Mouse (Mus musculus): Measurements from ENCODE around the gene Notch4. TPM values are rescaled to one million over a fixed set of nuclear protein-coding genes. Genes with fewer than 3 reads are reported as not detected.
A peak's percentile ranks its signal among the peaks of the same experiment; 100 is the strongest.

Notch4 gene
- total RNA-seq, 2 experiments from 2014 or later: 41.8 to 56.5 TPM

GRCm38 (mm10) chr17:34613830-34614229 is 49.8 kb downstream of the Notch4 start:
- DNase-seq: no peak
- intact Hi-C loops (cut with DNase I): no loop called here

- no peak for DNase-seq
- intact Hi-C loops (cut with DNase I): loop anchor here (5.0 kb wide), 3 partner anchors 44 to 104 kb away; no protein-coding TSS in a partner anchor
Observed at GRCm38 (mm10) chr17:34615871-34616270, 51.8 kb downstream of the Notch4 start, which contains the start of gene Egfl8. Egfl8 (minus strand) TSS chr17:34615971.

GRCm38 (mm10) chr17:34618999-34619398 is 54.9 kb downstream of the Notch4 start:
- peak; percentile 73 to 85 for DNase-seq
- intact Hi-C loops (cut with DNase I): loop anchor here (1.0 to 5.0 kb wide), 4 partner anchors 47 to 180 kb away; no protein-coding TSS in a partner anchor

GRCm38 (mm10) chr17:34621006-34621405 is 56.9 kb downstream of the Notch4 start:
- DNase-seq: no peak
- intact Hi-C loops (cut with DNase I): no loop called here

GRCm38 (mm10) chr17:34623161-34623560 is 59.1 kb downstream of the Notch4 start:
- intact Hi-C loops (cut with DNase I): no loop called here
- DNase-seq: no peak

- intact Hi-C loops (cut with DNase I): no loop called here
- no peak for DNase-seq
Observed at GRCm38 (mm10) chr17:34624981-34625380, 60.9 kb downstream of the Notch4 start.

GRCm38 (mm10) chr17:34626062-34626772 is 62.1 kb downstream of the Notch4 start:
- DNase-seq: no peak
- intact Hi-C loops (cut with DNase I): loop anchor here (2.0 kb wide), 1 partner anchor 19 kb away; the partner anchor contains the start of gene Fkbpl

- intact Hi-C loops (cut with DNase I): loop anchor here (2.0 kb wide), 1 partner anchor 18 kb away; the partner anchor contains the start of gene Fkbpl
Observed at GRCm38 (mm10) chr17:34626773-34627092, 62.7 kb downstream of the Notch4 start.

GRCm38 (mm10) chr17:34627093-34627942 is 63.2 kb downstream of the Notch4 start:
- peak; percentile 92 to 93 for DNase-seq

More at GRCm38 (mm10) chr17:34626773-34627092, 62.7 kb downstream of the Notch4 start:
- peak; percentile 52 to 63 for DNase-seq

GRCm38 (mm10) chr17:34627943-34628643 is 64.0 kb downstream of the Notch4 start, which contains the start of gene Ppt2:
Ppt2 (minus strand) TSS chr17:34628510.
- peak in 1 of 2 experiments; percentile 75 for DNase-seq

More at GRCm38 (mm10) chr17:34627093-34627942, 63.2 kb downstream of the Notch4 start:
- intact Hi-C loops (cut with DNase I): loop anchor here (2.0 kb wide), 1 partner anchor 17 kb away; the partner anchor contains the start of gene Fkbpl

GRCm38 (mm10) chr17:34628644-34628967 is 64.5 kb downstream of the Notch4 start:
- no peak for DNase-seq
- intact Hi-C loops (cut with DNase I): no loop called here

More at GRCm38 (mm10) chr17:34627943-34628643, 64.0 kb downstream of the Notch4 start, which contains the start of gene Ppt2:
- intact Hi-C loops (cut with DNase I): loop anchor here (2.0 kb wide), 1 partner anchor 17 kb away; the partner anchor contains the start of gene Fkbpl

GRCm38 (mm10) chr17:34629221-34629751 is 65.2 kb downstream of the Notch4 start, which contains the start of gene Prrt1:
Prrt1 (plus strand) TSS chr17:34629533.
- intact Hi-C loops (cut with DNase I): no loop called here
- no peak for DNase-seq

GRCm38 (mm10) chr17:34629796-34630603 is 65.9 kb downstream of the Notch4 start:
- no peak for DNase-seq
- intact Hi-C loops (cut with DNase I): no loop called here

GRCm38 (mm10) chr17:34630761-34631301 is 66.8 kb downstream of the Notch4 start:
- intact Hi-C loops (cut with DNase I): no loop called here
- DNase-seq: no peak

GRCm38 (mm10) chr17:34631647-34632046 is 67.6 kb downstream of the Notch4 start:
- intact Hi-C loops (cut with DNase I): no loop called here
- no peak for DNase-seq

- intact Hi-C loops (cut with DNase I): no loop called here
- peak; percentile 72 to 81 for DNase-seq
Observed at GRCm38 (mm10) chr17:34632261-34632691, 68.2 kb downstream of the Notch4 start.

GRCm38 (mm10) chr17:34635671-34636070 is 71.6 kb downstream of the Notch4 start:
- DNase-seq: no peak
- intact Hi-C loops (cut with DNase I): no loop called here

GRCm38 (mm10) chr17:34637459-34637858 is 73.4 kb downstream of the Notch4 start:
- no peak for DNase-seq
- intact Hi-C loops (cut with DNase I): no loop called here
